9 mouse cellular contexts compared by ENCODE assay signal in the genomic region with DNA sequence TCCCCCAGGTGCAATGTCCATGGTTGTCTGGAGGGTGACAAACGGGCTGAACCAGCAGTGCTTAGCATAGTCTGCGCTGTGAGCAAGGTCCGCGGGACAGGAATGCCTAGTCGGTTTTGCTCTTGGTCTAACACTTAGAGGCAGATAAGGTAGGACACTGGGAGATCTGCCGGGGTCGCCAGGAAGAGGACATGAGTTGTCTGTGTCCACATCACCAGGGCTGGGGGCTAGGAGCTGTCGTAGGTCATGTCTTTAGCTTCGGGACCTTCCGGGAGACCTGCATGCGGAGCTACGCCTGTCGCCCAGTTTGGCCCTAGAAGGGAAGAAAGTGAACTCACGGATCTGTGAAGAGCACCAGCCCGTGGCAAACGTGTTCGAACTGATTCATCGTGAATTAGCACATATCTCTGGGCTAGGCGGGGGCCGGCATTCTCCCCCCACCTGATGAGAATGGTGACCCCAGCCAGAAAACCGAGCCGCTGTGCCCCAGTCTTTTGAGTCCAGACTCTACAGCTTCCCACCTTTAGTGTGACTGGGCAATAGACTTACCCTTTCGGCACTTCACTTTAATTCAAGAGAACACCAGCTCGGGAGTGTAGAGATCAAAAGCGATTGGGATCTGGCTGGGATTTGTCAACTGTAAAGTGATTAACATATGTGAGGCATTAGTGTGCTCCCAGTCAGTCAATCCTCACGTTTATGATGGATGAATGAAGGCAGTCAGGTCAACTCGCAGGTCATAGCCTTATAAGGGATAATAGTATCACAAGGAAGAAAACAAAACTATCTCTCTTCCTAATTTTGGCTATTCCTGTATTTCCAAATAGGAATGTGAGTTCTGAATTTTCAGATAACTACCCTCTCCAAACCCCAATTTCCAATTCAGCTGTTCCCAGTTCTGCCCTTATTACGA. TPM values are rescaled to one million over a fixed set of nuclear protein-coding genes. Genes with fewer than 3 reads are reported as not detected.
DNase-seq lines count a peak whose midpoint lies in the region; ATAC-seq and TF ChIP-seq lines count a peak whose summit lies in the region.
"Had no signal": no experiment of that assay in that cellular context is flagged by ENCODE, and none has a peak within 500 bp of the region (broad histone marks: within the 10 kb centered on the region; RNA-seq: fewer than 3 reads in every experiment).

No protein-coding gene starts in this region.

- ATAC-seq in heart, embryonic 13.5 days (ENCODE audit: extremely low read depth, insufficient number of reproducible peaks, low FRiP score, low TSS enrichment), result no peak
- no peak for ATAC-seq in forebrain, postnatal 0 days
- ATAC-seq in neural tube, embryonic 15.5 days (ENCODE audit: low FRiP score), result no peak

- TF ChIP-seq CTCF in forebrain, postnatal 0 days (IDR thresholded peaks at IDR 0.05; ENCODE audit: low read depth), result no peak

- H3K4me3 ChIP-seq in heart, embryonic 13.5 days, result peak overlapping the region; percentile 64
- H3K4me3 ChIP-seq in forebrain, postnatal 0 days (ENCODE audit: low read depth, low read length), result no peak overlapping the region
- H3K4me3 ChIP-seq in neural tube, embryonic 15.5 days (replicated peaks), result peak overlapping the region; percentile 8; the same call in 1 of the 2 replicates

- peak overlapping the region; percentile 96 for H3K4me2 ChIP-seq in heart, embryonic 13.5 days
- H3K4me2 ChIP-seq in forebrain, postnatal 0 days (ENCODE audit: low read depth), result peak overlapping the region; percentile 13; the same call in 1 of the 2 replicates
- H3K4me2 ChIP-seq in neural tube, embryonic 15.5 days, result peak overlapping the region; percentile 78

- H3K27me3 ChIP-seq in heart, embryonic 13.5 days (replicated peaks), result peaks cover 59% of the 10 kb centered on the region
- H3K27me3 ChIP-seq in forebrain, postnatal 0 days (ENCODE audit: insufficient read depth, low read length), result peaks cover 42% of the 10 kb centered on the region
- H3K27me3 ChIP-seq in neural tube, embryonic 15.5 days (replicated peaks), result peaks cover 64% of the 10 kb centered on the region

- no peaks in the 10 kb centered on the region for H3K36me3 ChIP-seq in heart, embryonic 13.5 days
- no peaks in the 10 kb centered on the region for H3K36me3 ChIP-seq in forebrain, postnatal 0 days (ENCODE audit: insufficient read depth)
- H3K36me3 ChIP-seq in neural tube, embryonic 15.5 days, result no peaks in the 10 kb centered on the region

- H3K9ac ChIP-seq in heart, embryonic 13.5 days, result peak overlapping the region; percentile 65
- no peak overlapping the region for H3K9ac ChIP-seq in forebrain, postnatal 0 days
- H3K9ac ChIP-seq in neural tube, embryonic 15.5 days (replicated peaks), result no peak overlapping the region

- WGBS in heart, embryonic 13.5 days, result 4% methylated on average over 28 of the region's 28 CpGs
- WGBS in forebrain, postnatal 0 days, result 11% methylated on average over 28 of the region's 28 CpGs
- 3% methylated on average over 28 of the region's 28 CpGs for WGBS in neural tube, embryonic 15.5 days

- peaks cover 63% of the 10 kb centered on the region for H3K4me1 ChIP-seq in heart, embryonic 13.5 days
- peaks cover 18% of the 10 kb centered on the region; the same call in 1 of the 2 replicates for H3K4me1 ChIP-seq in forebrain, postnatal 0 days (ENCODE audit: insufficient read depth)
- peaks cover 47% of the 10 kb centered on the region for H3K4me1 ChIP-seq in neural tube, embryonic 15.5 days

- no peak overlapping the region for H3K27ac ChIP-seq in heart, embryonic 13.5 days (replicated peaks)
- no peak overlapping the region for H3K27ac ChIP-seq in forebrain, postnatal 0 days (ENCODE audit: low read depth, low read length)
- H3K27ac ChIP-seq in neural tube, embryonic 15.5 days (replicated peaks), result no peak overlapping the region

- no peak for DNase-seq in heart, postnatal 4 days
- no peak for DNase-seq in forebrain, postnatal 0 days
- peak; percentile 67 to 72 for DNase-seq in kidney, postnatal 36 days
- DNase-seq in adipocyte (ENCODE audit: low spot score), result no peak
- DNase-seq in adrenal gland, postnatal 14 days, result no peak
- no peak for DNase-seq in urinary bladder, postnatal 10 days (ENCODE audit: low spot score)

- no peaks in the 10 kb centered on the region for H3K9me3 ChIP-seq in heart, embryonic 13.5 days
- no peaks in the 10 kb centered on the region for H3K9me3 ChIP-seq in forebrain, postnatal 0 days (ENCODE audit: low read length)
- H3K9me3 ChIP-seq in neural tube, embryonic 15.5 days (replicated peaks), result no peaks in the 10 kb centered on the region

RNA-seq across cellular contexts. Expression of a gene that starts 1.0 kb away (rescaled TPM):
- 9.8 and 12.0 TPM in 2 replicates for polyA plus RNA-seq in heart, embryonic 13.5 days (2015; fragmentation: Nextera tagmentation; extraction: Ambion mirVana)
- 10 to 100 TPM; 17.1 to 18.2 TPM for total RNA-seq in heart, postnatal 4 days (2021)
- 1.9 and 2.0 TPM in 2 replicates for total RNA-seq in forebrain, postnatal 0 days (2014; rRNA removed)
- polyA plus RNA-seq in forebrain, postnatal 0 days (2015; fragmentation: Nextera tagmentation; extraction: Ambion mirVana), result 1.3 and 2.1 TPM in 2 replicates
- polyA plus RNA-seq in neural tube, embryonic 15.5 days (2015; fragmentation: Nextera tagmentation; extraction: Ambion mirVana), result 4.3 and 6.8 TPM in 2 replicates
- total RNA-seq in adrenal gland, postnatal 14 days (2021), result 17.3 and 18.6 TPM in 2 replicates
- total RNA-seq: MEL had no signal

RNA-seq across cellular contexts. Expression of a gene that starts 11.7 kb away (rescaled TPM):
- 25.7 and 26.6 TPM in 2 replicates for polyA plus RNA-seq in heart, embryonic 13.5 days (2015; fragmentation: Nextera tagmentation; extraction: Ambion mirVana)
- 10 to 100 TPM; 68.4 to 70.1 TPM for total RNA-seq in heart, postnatal 4 days (2021)
- total RNA-seq in forebrain, postnatal 0 days (2014; rRNA removed), result 74.2 and 88.3 TPM in 2 replicates
- polyA plus RNA-seq in forebrain, postnatal 0 days (2015; fragmentation: Nextera tagmentation; extraction: Ambion mirVana), result 25.6 and 43.3 TPM in 2 replicates
- polyA plus RNA-seq in neural tube, embryonic 15.5 days (2015; fragmentation: Nextera tagmentation; extraction: Ambion mirVana), result 46.1 and 51.3 TPM in 2 replicates
- 51.9 and 52.1 TPM in 2 replicates for total RNA-seq in adrenal gland, postnatal 14 days (2021)

Comparison
In these comparisons a context has a peak if more than half of its experiments do, and no peak if none do; other contexts are left out.
1. H3K4me2 ChIP-seq: peak in every context shown above with its lines; median percentile 96 in heart, embryonic 13.5 days; 78 in neural tube, embryonic 15.5 days; 13 in forebrain, postnatal 0 days.
2. DNase-seq: peak in kidney, postnatal 36 days (2 of 2); none in heart, postnatal 4 days (single experiment), forebrain, postnatal 0 days (single experiment), adipocyte (single experiment), adrenal gland, postnatal 14 days (single experiment) and urinary bladder, postnatal 10 days (single experiment).